Mouse (Mus musculus) 3T3-L1 (cell line): Measurements from ENCODE around the gene G3bp2.
A peak's percentile ranks its signal among the peaks of the same experiment; 100 is the strongest.
"Not testable (repeated sequence)": the region's sequence is repeated elsewhere in the genome, so short reads cannot be mapped to it uniquely, and the experiment has no call there.

Experiments used
- DNase-seq: peaks from one replicate; pipeline ENCODE4 v3.0.0-alpha.2; 2015; ENCODE audit warnings: low read depth, low spot score

Gene G3bp2

GRCm38 (mm10) chr5:92083417-92084038, at the start of gene G3bp2:
Gene G3bp2 (minus strand): TSS chr5:92083719.
- peak; percentile 100 for DNase-seq

GRCm38 (mm10) chr5:92133006-92133405, 49.5 kb upstream of the G3bp2 start:
- not testable (repeated sequence) for DNase-seq

GRCm38 (mm10) chr5:92132127-92132526, 48.6 kb upstream of the G3bp2 start:
- no peak for DNase-seq

GRCm38 (mm10) chr5:92130040-92130682, 46.6 kb upstream of the G3bp2 start:
- no peak for DNase-seq

GRCm38 (mm10) chr5:92129321-92129768, 45.8 kb upstream of the G3bp2 start:
- peak; percentile 42 for DNase-seq

GRCm38 (mm10) chr5:92128570-92128969, 45.1 kb upstream of the G3bp2 start:
- DNase-seq: peak; percentile 100

GRCm38 (mm10) chr5:92127751-92128150, 44.2 kb upstream of the G3bp2 start:
- DNase-seq: no peak

GRCm38 (mm10) chr5:92127141-92127625, 43.7 kb upstream of the G3bp2 start:
- peak; percentile 94 for DNase-seq

GRCm38 (mm10) chr5:92125446-92125845, 41.9 kb upstream of the G3bp2 start:
- DNase-seq: peak; percentile 67

GRCm38 (mm10) chr5:92121636-92122035, 38.1 kb upstream of the G3bp2 start:
- peak; percentile 56 for DNase-seq

- peak; percentile 89 for DNase-seq
These were observed 34.4 kb upstream of the G3bp2 start for GRCm38 (mm10) chr5:92117823-92118403.

GRCm38 (mm10) chr5:92114939-92115338, 31.4 kb upstream of the G3bp2 start:
- no peak for DNase-seq

- DNase-seq: no peak
These were observed 30.7 kb upstream of the G3bp2 start for GRCm38 (mm10) chr5:92114223-92114622.

GRCm38 (mm10) chr5:92113484-92113883, 30.0 kb upstream of the G3bp2 start:
- DNase-seq: no peak

GRCm38 (mm10) chr5:92112585-92112984, 29.1 kb upstream of the G3bp2 start:
- DNase-seq: no peak

GRCm38 (mm10) chr5:92112175-92112574, 28.7 kb upstream of the G3bp2 start:
- no peak for DNase-seq

GRCm38 (mm10) chr5:92110818-92111355, 27.4 kb upstream of the G3bp2 start:
- peak; percentile 41 for DNase-seq

- no peak for DNase-seq
These were observed 23.8 kb upstream of the G3bp2 start for GRCm38 (mm10) chr5:92107282-92107681.

- peak; percentile 39 for DNase-seq
These were observed 23.0 kb upstream of the G3bp2 start for GRCm38 (mm10) chr5:92106327-92107125.

- DNase-seq: no peak
These were observed 20.4 kb upstream of the G3bp2 start for GRCm38 (mm10) chr5:92103816-92104415.

GRCm38 (mm10) chr5:92103062-92103461, 19.5 kb upstream of the G3bp2 start:
- no peak for DNase-seq
